Mouse (Mus musculus) cerebellum, adult 9-11 months (tissue): ENCODE data around the gene Rbms3.

ENCODE experiments used
- DNase-seq: peaks from one replicate; pipeline ENCODE4 v3.0.0; 2022

Gene Rbms3

DNA sequence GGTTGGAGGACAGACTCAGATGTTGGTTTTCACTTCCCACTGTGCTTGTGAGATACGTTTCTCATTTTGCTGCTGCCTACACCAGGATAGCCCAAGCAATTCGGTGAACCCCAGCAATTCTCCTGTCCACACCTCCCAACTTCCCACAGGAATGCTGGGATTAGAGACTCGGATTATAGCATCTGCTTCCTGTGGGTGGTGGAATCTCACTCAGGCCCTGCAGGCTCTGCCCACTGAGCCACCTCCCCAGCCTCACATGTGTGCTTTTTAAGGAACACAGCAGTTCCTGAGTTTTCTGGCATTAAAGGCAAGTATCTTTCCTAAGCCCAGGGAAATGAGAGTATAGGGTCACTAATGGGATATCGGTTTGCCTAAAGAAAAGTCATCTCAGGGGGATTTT is 941.1 kb downstream of the Rbms3 start:
- DNase-seq: no peak

DNA sequence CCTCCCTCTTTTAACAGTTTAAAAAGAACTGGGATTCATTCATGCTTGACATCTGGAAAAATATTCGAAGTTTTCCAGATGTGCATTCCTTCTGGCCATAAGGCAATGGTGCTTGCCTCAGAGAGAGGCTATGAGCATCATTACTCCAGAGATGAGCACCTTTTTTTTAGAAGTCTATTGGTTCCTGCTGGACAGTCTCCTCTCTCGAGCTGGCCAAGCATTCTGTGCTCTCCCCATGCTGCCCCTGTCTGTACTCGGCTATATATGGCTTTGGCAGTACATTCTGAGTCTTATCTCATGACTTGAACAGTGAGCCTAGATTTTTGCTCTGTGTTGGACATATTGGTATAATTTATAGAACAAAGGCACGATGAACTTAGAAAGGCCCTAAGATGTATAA is 952.6 kb downstream of the Rbms3 start:
- no peak for DNase-seq

DNA sequence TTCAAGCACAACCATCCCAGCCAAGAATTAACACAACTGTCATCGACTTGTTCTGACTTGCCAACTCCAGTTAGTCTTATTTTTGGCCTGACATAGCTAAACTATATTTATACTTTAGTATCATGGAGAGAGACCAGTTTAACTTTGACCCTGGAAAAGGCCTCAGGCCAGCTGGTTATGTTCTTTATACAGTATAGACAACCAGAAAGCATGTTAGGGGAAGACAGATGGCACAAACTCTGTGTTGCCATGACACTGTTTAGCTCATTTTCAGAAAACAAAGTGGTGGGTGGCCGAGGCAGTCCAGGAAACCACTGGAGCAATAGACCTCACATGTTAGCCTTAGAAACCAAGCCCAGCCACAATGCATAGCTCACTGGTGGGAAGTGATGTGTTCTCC is 953.3 kb downstream of the Rbms3 start:
- no peak for DNase-seq

DNA sequence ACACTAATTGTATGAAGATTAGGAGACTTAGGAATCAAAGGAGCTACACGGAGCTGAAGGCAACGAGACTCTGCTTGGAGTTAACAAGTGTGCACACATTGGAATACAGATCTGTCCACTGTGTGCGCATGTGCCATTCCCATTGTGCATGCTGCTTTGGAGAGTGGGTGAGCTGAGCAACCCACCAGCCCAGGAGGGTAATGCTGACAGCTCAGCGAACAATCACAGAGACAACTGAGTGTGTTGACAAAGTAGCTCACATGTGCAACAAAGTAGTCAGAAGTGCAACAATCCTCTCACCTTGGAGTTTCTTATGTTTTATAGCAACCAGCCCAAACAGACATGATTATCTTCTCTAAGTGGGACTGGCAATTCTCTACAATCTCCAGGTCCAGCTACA is 955.5 kb downstream of the Rbms3 start:
- DNase-seq: no peak

DNA sequence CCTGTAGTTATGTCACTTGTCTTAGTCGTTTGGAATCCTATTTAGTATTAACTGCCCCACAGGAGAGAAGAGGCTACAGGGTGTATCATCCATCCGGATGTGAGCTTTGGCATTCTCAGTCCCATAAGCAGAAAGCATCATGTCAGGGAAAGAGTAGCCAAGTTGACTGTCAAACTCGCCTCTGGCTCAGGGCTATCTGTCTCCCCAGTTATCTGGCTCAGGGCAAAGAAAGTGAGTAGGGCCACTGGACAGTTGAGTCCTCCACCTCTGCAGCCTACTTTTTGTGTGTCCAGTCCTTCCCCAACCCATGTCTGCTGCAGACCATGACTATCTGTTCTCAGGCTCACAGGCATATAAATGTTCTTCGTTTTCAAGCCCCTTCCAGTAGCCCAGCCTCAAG is 968.7 kb downstream of the Rbms3 start:
- DNase-seq: no peak

DNA sequence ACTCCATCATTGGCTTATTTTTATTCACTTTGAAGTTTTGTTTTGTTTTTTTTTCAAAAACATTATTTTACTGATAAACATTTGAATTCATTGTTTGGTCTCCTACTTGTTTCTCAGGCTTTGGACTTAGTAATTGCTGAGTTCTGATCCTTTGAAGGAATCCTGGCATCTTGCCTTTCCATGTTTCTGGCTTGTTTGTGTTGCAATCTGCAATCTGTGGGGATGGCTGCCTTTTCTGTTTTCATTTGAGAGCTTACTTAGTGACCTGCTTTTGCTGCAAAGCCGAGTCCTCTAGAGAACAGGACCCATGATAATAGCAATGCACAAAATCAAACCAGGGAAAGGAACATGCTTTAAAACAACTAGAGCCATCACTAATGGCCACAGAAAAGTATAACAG is 969.8 kb downstream of the Rbms3 start:
- no peak for DNase-seq

DNA sequence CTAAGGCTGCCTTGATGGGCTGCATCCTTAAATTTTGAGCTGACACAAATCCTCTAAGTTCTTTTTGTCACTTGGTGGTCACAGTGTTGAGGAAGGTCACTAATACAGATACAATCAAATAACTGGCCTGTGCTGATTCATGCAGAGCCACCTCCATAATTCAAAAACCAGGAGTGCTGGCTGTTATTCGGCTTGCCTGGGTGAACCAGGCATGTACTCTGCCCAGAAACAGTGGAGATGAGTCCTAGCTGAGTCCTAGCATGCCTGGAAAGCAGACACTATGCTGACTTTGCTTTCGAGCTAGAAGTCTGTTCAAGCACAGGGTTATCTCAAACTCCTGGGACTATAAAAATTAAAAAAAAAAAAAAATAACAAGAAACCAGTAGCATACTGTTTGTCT is 972.6 kb downstream of the Rbms3 start:
- DNase-seq: no peak

DNA sequence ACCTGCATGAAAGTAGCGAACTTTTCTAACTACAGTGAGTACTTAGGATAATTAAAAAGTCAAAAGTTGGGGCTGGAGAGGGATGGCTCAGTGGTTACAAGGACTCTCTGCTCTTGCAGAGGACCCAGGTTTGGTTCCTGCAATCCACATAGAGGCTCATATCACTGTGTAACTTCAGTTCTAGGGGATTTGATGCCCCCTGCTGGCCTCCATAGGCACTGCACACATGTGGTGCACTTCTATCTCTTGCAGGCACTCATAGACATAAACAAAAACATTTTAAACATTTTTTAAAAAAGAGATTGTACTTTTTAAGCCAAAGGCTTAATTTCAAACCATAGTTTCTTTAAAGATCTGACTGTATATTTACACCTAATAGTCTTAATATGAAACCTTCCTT is 978.3 kb downstream of the Rbms3 start:
- no peak for DNase-seq

DNA sequence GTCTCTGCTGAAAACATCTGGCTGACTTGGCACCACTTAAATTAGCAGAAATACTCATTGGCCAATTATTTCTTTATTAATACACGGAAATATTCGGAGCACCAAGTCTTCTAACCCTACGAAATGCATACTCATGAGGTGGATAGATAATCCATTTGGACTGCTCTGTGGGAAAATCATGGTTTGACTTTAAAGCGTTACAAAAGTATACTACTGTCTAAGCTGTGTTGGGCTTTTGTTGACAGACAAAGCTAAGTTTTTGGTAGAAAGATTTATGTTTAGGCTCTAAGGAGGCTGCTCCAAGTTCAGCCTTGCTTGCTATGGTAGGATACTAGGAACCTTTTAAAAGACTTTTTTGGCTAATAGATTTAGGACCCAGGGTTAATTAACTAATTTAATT is 979.8 kb downstream of the Rbms3 start:
- no peak for DNase-seq

DNA sequence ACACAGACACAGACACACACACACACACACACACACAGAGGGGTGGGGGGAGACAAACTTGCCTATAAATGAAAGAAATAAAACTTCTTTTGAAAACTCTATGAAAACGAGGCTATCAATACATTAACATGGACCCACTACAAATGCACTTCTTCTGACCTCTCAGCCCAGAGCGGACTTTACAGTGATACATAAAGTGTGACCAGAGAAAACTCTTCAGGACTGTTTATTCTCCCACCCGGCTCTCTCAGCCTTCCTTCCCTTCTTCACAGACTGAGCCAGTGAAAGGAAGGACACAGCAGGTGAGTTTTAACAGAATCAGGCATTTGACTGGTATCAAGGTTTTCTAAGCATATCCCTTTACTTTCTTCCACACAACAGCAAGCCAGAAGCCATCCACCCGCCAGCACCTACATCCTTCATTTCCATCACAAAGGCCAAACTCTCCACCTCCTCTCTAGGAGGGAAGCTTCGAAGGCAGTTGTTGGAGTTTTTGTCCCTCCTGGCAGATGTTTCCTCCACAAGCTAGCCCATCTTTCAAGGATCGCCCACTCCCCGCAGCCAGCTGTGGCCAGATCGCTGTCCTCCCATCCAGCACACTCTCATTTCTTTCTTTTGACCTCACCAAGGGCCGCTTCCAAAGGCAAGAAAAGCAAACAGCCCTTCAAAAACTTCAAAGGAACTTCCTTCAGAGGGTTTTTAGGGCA is 980.5 kb downstream of the Rbms3 start:
- no peak for DNase-seq

DNA sequence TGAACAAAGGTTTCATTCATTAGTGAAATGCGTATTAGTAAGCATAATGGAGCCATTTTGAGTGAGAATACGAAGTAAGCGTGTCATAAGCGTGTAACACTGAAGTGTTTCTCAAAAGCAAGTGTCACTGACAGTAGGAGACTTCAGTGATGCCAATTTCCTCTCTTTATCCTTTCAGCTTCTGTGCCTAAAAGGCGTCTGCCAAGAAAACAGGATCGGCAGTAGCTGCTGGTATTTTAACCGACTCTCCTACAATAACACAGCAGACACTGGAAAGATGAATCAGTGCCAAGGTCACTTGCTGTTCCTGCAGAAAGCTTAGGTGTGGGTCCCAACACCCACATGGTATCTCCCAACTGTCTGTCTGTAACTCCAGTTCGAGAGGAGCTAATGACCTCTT is 985.1 kb downstream of the Rbms3 start:
- no peak for DNase-seq

DNA sequence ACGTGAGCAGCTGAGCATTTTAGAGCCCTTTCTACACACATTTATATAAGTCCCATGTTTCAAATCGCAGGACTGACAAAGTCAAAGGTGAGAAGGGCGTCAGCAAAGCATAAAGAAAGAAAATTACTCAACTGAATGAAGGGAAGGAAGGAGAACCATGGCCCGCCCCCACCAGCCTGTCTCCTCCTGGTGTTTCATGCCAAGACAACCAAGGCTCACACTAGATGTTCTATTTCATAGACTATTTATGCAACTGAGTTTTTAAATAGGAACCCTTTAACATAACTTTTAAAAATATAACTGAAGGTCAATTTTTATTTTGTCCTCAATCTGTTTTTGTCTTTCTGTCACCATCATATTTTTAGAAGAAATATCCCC is 989.4 kb downstream of the Rbms3 start:
- DNase-seq: no peak

DNA sequence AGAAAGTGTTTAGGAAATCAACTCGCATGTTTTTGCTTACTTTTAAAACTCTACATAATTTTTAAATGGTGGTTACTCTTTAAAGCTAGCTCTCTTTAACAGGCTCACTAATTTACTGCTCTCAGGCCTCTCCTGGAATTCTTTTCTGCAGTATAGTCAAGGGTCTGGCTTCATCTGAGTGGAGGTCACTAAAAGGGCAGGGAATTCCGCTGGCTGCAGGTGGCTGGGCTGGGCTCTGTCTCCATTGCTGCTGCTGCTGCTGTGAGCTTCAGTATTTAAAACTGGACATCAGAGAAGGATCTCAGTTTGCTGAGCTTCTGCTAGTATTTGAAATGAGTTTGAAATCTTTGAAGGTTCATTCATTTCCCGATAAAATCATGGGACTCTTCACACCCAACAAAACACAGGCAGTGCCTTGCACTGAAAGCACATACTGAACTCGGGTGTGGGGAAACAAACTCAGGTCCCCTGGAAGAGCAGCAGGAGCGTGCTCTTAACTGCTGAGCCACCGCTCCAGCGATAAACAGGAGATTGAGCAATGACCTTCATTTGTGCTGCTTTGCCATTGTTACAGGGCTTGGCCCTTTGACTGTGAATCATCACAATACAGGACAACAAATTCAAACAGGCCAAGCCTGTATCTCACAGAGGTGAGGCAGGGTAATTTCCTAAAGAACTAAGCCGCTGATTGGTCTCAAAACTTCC is 990.0 kb downstream of the Rbms3 start:
- no peak for DNase-seq

DNA sequence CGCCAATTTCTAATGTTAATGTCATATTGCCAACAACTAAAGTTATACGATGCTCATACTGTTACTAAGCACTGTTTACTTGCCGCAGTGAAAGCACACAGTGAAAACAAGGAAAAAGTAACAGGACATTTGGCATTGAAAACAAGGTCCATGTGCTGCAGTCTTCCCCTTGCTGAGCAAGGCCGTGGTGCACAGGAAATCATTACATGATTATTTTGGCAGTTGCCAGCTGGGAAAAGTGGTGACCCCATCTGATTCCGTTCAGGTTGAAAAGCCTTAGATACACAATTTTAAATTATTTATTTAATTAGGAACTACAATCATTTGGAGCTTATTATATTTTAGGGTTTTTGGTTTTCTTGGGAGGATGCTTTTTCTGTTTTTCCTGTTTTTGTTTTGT is 995.9 kb downstream of the Rbms3 start:
- no peak for DNase-seq

DNA sequence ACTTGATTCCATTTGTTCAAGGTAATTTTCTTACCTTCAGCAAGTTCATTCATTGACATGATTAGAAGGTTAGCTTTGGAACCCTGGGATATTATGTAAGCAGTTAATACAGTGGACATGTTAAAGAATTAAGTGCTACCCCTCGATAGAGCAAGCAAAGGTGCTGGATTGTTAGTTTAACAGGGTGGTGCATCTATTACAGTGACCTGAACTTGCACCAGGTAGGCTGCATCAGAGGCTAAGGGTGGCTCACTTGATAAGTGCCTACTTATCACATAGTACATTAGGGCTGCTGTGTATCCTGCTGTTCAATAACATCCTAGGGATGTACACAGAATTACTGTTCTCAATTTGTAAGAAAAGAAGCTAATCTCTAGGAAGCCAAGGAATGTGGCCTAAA is 996.6 kb downstream of the Rbms3 start:
- DNase-seq: no peak

DNA sequence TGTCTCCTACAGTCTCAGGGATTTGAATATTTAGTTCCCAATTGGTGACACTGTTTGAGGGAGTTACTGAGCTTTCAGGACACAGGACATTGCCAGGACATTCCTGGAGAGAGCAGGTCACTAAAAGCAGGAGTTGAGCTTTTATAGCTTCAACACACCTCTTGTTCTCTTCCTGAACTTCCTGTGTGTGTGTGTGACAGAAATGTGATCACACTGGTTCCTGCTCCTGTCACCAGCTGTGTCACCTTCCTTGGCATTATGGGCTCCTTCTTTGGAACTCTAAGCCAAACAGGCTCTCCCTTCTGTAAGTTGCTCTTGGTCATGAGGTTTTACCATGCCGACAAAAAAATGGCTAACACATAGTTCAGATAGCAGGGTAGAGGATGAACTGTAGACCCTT is 997.9 kb downstream of the Rbms3 start:
- no peak for DNase-seq

DNA sequence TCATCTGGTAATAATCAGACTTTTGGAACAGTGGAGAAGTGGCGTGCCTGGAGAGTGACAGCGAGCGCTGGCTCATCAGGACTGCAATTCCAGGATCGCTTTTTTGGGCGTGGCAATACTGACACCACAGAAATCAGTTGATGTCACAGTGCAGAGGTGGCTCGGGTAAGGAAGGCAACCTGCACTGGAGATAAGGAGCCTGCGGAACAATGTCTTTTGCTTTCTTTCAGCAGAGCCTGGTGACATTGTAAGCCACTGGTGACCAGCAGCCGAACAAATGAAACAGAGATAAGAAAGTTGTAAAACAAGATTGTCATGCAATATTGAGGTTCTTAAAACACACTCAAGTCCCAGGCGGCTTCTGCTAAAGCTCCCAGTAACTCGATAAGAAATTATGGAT is 998.9 kb downstream of the Rbms3 start:
- no peak for DNase-seq

DNA sequence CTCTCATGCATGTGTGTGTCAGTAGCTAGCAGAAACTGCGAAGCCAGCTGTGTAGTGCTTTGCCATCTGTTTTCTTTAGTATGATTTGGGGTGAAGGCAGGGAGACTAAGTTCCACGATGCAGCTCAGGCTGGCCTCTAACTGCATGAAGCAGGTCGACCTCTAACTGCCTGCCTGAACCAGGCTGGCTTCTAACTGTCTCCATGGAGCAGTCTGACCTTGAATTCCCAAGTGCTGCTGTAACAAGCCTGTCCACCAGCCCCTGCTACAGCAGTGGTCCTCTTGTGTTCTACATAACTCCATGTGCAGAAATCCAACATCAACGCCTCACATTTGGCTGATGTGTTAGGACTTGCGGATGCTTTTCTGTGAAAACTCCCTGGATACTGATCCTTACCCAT is 1009.3 kb downstream of the Rbms3 start:
- DNase-seq: no peak

DNA sequence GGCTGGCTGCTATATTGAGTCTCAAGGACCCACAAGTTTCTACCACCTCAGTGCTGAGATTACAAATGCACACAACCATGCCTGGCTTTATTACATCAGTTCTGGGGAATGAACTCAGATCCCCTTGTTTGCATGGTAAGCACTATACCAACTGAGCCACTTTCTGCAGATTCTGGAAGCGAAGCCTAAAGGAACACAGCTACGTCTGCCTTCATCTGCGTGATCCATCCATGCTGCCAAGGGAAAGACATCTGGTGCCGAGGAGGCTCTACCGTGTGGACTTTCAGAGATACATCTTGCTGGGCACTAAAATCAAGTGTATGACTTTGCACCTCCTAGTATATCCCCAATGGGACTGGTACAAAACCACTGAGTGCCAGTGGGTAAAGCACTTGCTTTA is 1010.8 kb downstream of the Rbms3 start:
- no peak for DNase-seq

DNA sequence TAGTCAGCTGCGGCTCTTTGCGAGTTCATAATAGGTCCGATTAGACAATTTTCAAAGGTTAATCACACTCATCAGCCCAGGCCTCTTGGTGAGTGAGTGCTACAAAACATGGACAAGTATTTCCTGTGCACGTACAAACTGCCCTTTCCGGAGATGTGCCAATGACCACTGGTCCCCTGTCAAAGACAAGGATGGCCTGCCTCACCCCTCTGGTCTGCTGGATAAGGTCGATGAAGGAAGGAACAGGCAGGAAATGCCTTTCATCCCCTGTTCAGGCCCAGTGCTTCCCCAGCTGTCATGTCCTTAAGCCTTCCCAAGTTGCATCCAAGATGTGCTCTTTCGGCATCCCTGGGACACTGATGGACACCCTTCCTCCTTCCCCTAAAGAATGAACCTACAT is 1016.4 kb downstream of the Rbms3 start:
- DNase-seq: no peak

DNA sequence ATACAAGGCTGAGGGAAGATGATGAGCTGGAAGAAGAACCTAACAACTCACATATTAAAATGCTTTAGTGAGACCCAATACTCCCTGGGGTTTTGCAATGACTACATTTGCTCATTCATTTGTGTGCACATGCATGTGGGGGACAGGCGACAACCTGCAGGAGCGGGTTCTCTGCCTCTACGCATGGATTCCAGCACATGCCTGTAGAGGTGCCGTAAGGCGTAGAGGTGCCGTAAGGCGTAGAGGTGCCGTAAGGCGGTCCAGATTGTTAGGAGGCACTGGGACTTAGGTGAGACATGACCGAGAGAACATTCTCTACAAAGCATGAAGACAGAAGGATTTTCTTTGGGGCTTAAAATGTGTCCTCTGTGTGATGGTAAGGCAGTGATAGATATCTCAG is 1033.7 kb downstream of the Rbms3 start:
- DNase-seq: no peak

DNA sequence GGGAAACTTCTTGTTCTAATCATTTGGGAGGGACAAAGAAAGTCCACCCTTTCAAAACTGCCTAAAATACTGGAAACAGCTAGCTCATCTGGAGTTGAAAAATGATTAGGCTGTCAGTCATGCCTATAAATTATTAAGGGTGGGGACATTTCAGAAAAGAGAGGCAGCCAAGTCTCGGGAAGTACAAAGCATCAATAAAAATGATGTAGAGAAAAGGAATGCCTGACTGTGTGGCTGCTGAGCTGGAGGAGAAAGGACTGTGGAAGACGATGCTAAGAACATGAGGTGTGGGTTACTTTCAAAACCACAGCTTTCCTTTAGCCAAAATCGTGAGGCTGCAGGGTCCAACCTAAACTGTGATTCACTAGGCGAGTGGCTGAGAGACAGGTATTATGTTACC is 1037.2 kb downstream of the Rbms3 start:
- no peak for DNase-seq

DNA sequence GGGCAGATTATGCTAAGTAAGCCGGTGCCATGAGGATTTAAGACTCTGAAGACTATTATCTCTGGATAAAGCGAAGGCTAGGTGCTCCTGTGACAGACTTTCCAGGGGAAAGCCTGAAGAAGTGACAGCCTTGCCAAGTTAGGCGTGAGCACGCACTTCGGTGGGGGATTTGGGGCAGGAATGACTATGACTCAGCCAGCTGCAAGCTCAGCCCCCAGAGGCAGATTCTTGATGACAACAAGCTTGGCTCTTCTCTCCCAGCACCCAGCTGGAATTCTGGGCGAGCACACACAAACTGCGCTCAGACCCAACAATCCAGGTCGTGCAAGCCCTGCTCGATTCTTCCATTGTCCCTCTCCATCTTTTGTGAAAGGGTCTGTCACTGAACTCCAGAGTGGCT is 1038.6 kb downstream of the Rbms3 start:
- no peak for DNase-seq

DNA sequence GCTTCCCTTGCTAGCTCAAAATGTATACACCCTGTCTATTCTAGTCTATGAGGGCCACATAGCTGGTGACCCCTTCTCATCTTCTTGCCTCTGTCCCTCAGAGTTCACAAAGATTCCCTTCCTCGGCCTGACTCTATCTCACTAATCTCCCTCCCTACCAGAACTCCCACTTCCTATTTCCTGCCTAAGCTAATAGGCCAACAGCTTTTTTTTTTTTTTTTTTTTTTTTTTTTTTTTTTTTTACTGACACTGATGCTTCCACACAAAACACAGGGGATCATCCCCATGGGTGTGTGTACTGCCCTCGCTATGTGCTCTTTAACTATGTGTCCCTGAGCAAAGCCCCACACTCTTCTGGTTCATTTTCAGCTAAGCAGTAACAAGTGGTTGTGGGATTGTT is 1060.0 kb downstream of the Rbms3 start:
- DNase-seq: no peak

DNA sequence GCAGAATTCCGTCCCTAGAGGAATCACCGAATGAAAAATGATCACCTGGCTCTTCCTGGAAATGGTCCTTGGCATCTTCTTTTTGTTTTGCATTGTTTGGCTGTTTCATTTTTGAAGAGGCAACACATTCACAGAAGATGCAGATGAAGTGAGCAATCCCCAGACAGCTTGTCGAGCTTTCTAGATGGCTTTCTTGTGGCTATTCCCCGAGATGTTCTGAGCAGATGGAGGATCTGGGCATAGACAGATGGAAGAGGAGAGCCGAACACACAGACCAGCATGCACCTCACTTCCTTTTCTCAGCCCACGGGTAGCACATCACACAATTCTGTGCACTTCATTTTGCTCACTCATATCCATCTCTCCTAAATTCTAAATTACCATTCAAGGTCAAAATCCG is 1063.0 kb downstream of the Rbms3 start:
- DNase-seq: no peak
